9 mouse cellular contexts compared by ENCODE assay signal in the genomic region with DNA sequence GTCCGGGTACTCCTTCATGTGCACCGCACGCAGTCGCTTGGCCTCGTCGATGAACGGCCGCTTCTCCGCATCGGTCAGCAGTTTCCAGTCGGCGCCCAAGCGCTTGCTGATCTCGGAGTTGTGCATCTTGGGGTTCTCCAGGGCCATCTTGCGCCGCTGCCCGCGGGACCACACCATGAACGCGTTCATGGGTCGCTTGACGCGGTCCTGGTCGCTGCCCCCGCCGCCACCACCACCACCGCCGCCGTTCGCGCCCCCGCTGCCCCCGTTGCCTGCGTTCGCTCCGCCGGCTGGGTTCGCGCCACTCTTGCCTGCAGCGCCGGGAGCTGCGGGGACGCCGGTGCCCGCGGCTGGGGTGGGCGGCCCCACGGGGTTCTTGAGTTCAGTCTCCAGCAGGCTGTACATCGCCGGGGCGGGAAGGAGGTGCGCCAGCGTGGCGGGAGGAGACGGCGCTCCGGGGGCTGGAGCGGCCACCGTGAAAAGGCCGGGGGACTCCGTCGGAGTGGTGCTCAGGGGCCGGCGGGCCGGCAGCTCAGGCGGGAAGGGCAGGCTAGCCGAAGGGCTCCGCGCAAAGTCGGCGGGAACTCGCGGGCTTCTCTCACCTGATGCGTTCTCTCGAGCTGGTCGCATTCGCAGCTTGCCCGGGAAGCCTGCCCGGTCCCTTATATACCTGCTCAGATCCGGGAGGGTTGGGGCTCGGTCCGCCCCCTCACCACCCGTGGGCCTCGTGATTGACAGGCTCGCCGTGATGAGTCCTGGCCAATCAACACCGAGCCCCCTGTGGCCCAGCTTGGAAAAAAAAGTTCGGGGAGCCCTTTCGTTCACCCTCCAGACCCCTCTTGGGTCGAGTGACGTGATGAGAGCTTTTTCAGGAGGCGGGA. TPM values are rescaled to one million over a fixed set of nuclear protein-coding genes. Genes with fewer than 3 reads are reported as not detected.
A peak's percentile ranks its signal among the peaks of the same experiment; 100 is the strongest.
DNase-seq lines count a peak whose midpoint lies in the region; ATAC-seq and TF ChIP-seq lines count a peak whose summit lies in the region.
"Had no signal": no experiment of that assay in that cellular context is flagged by ENCODE, and none has a peak within 500 bp of the region (broad histone marks: within the 10 kb centered on the region; RNA-seq: fewer than 3 reads in every experiment).

A gene (minus strand): TSS at position 630 of the 881 bp plus-strand sequence.

- WGBS in heart, embryonic 14.5 days: 22% methylated on average over 90 of the region's 92 CpGs
- 18% methylated on average over 84 of the region's 92 CpGs for WGBS in forebrain, embryonic 10.5 days
- 18% methylated on average over 76 of the region's 92 CpGs for WGBS in liver, embryonic 13.5 days (ENCODE audit: insufficient replicate concordance)

- H3K27ac ChIP-seq in heart, embryonic 14.5 days (replicated peaks in 1 of 2; ENCODE audit: control insufficient read depth in 1 of 2, insufficient read depth in 1 of 2, low read depth in 2 of 2, low read length in 2 of 2): no peak within 1 kb of the TSS
- peak within 1 kb of the TSS; percentile 93 for H3K27ac ChIP-seq in forebrain, embryonic 10.5 days
- H3K27ac ChIP-seq in liver, embryonic 13.5 days: no peak within 1 kb of the TSS
- H3K27ac ChIP-seq in testis, adult 2 months (ENCODE audit: control insufficient read depth, insufficient read depth, low read depth, low read length): peak within 1 kb of the TSS; percentile 75

- 0 out of 2 replicates have a peak, but pooled peaks cover 3% of the 10 kb centered on the region for H3K9me3 ChIP-seq in heart, embryonic 14.5 days (ENCODE audit: control insufficient read depth, low read length)
- no peaks in the 10 kb centered on the region; the same call in 1 of the 2 replicates for H3K9me3 ChIP-seq in forebrain, embryonic 10.5 days
- H3K9me3 ChIP-seq in liver, embryonic 13.5 days (replicated peaks): no peaks in the 10 kb centered on the region; the same call in 1 of the 2 replicates

- no peaks in the 10 kb centered on the region; a peak in 1 of 4 replicates for H3K4me1 ChIP-seq in heart, embryonic 14.5 days (ENCODE audit: control insufficient read depth in 2 of 2, insufficient read depth in 2 of 2, low read length in 2 of 2)
- peaks cover 50% of the 10 kb centered on the region for H3K4me1 ChIP-seq in forebrain, embryonic 10.5 days
- H3K4me1 ChIP-seq in liver, embryonic 13.5 days (replicated peaks): no peaks in the 10 kb centered on the region
- H3K4me1 ChIP-seq in testis, adult 2 months (ENCODE audit: control insufficient read depth, insufficient read depth, low read length): peaks cover 10% of the 10 kb centered on the region

- H3K4me3 ChIP-seq in heart, embryonic 14.5 days (ENCODE audit: control insufficient read depth in 1 of 2, insufficient read depth in 1 of 2, low read depth in 1 of 2, low read length in 2 of 2): peak within 1 kb of the TSS; percentile 47 to 60
- H3K4me3 ChIP-seq in forebrain, embryonic 10.5 days: peak within 1 kb of the TSS; percentile 69
- peak within 1 kb of the TSS; percentile 35 for H3K4me3 ChIP-seq in liver, embryonic 13.5 days (replicated peaks)
- H3K4me3 ChIP-seq in testis, adult 2 months (ENCODE audit: control insufficient read depth, low read depth, low read length): peak within 1 kb of the TSS; percentile 82

- H3K4me2 ChIP-seq in heart, embryonic 14.5 days (ENCODE audit: low read length): peak within 1 kb of the TSS; percentile 73
- peak within 1 kb of the TSS; percentile 52 for H3K4me2 ChIP-seq in liver, embryonic 13.5 days

- peak within 1 kb of the TSS; percentile 58 for H3K9ac ChIP-seq in heart, embryonic 14.5 days (ENCODE audit: low read length)
- no peak within 1 kb of the TSS for H3K9ac ChIP-seq in liver, embryonic 13.5 days

- no peak for DNase-seq in heart, adult 8-10 months (ENCODE audit: low spot score)
- DNase-seq in ES-CJ7 (ENCODE audit: low read depth, low spot score): peak; percentile 64
- DNase-seq in forebrain, embryonic 10.5 days (ENCODE audit: extremely low spot score, low spot score): peak; percentile 85
- DNase-seq in liver, embryonic 13.5 days: no peak
- DNase-seq in adrenal gland, adult 8-10 months: no peak
- no peak for DNase-seq in spleen, adult 18-20 months

- no peaks in the 10 kb centered on the region for H3K36me3 ChIP-seq in heart, embryonic 14.5 days (ENCODE audit: control insufficient read depth, insufficient read depth, low read length)
- H3K36me3 ChIP-seq in forebrain, embryonic 10.5 days (replicated peaks): peaks cover 8% of the 10 kb centered on the region
- H3K36me3 ChIP-seq in liver, embryonic 13.5 days: no peaks in the 10 kb centered on the region
- no peaks in the 10 kb centered on the region for H3K36me3 ChIP-seq in testis, adult 2 months (ENCODE audit: control insufficient read depth, insufficient read depth, low read length)
- H3K36me3 ChIP-seq: G1E had no signal

- TF ChIP-seq CTCF in testis, adult 2 months (IDR thresholded peaks at IDR 0.05; ENCODE audit: control insufficient read depth, insufficient read depth, insufficient replicate concordance, low read depth, low read length): no peak

- TF ChIP-seq POLR2A in testis, adult 2 months (IDR thresholded peaks at IDR 0.05; ENCODE audit: control insufficient read depth, low read depth, low read length): no peak

- ATAC-seq in heart, embryonic 14.5 days (ENCODE audit: insufficient number of reproducible peaks, insufficient read depth, low FRiP score, low read depth): no peak
- no peak for ATAC-seq in liver, embryonic 13.5 days (ENCODE audit: low read depth)

- peaks cover 59% of the 10 kb centered on the region for H3K27me3 ChIP-seq in heart, embryonic 14.5 days (ENCODE audit: control insufficient read depth, insufficient read depth, low read length)
- H3K27me3 ChIP-seq in forebrain, embryonic 10.5 days (ENCODE audit: poor library complexity, severe bottlenecking): peaks cover 75% of the 10 kb centered on the region
- peaks cover 96% of the 10 kb centered on the region for H3K27me3 ChIP-seq in liver, embryonic 13.5 days
- no peaks in the 10 kb centered on the region for H3K27me3 ChIP-seq in testis, adult 2 months (ENCODE audit: control insufficient read depth, insufficient read depth, low read length)

RNA-seq across cellular contexts. Expression of the gene that starts here (rescaled TPM):
- 1.1 and 1.2 TPM in 2 replicates for polyA plus RNA-seq in heart, embryonic 14.5 days (2014; fragmentation: Nextera tagmentation; extraction: Ambion mirVana)
- total RNA-seq in heart, adult 8-10 months (2022): not detected
- 4.7 and 5.2 TPM in 2 replicates for polyA plus RNA-seq in forebrain, embryonic 10.5 days (2016; fragmentation: Nextera tagmentation; extraction: Ambion mirVana)
- not detected in 2 replicates for polyA plus RNA-seq in liver, embryonic 13.5 days (2015; fragmentation: Nextera tagmentation; extraction: Ambion mirVana)
- polyA plus RNA-seq in testis, adult 2 months (2012; rRNA removed): 2.4 TPM in 2 replicates
- total RNA-seq in adrenal gland, adult 8-10 months (2022): not detected
- total RNA-seq: G1E had no signal
- polyA plus RNA-seq: G1E had no signal

Comparison
In these comparisons a context has a peak if more than half of its experiments do, and no peak if none do; other contexts are left out.
1. H3K27ac ChIP-seq: peak in forebrain, embryonic 10.5 days (single experiment) and testis, adult 2 months (single experiment); none in heart, embryonic 14.5 days (0 of 2) and liver, embryonic 13.5 days (single experiment).
2. DNase-seq: peak in ES-CJ7 (single experiment) and forebrain, embryonic 10.5 days (single experiment); none in heart, adult 8-10 months (single experiment), liver, embryonic 13.5 days (single experiment), adrenal gland, adult 8-10 months (single experiment) and spleen, adult 18-20 months (0 of 2).
3. Peak in every context shown above with its lines, with median percentiles within 50 percentile points of each other: H3K4me3 ChIP-seq.